Mouse (Mus musculus): ENCODE results near the gene Cyp27a1.
A peak's percentile ranks its signal among the peaks of the same experiment; 100 is the strongest.

Gene Cyp27a1

GRCm38 (mm10) chr1:74713099-74713858, at the start of gene Cyp27a1:
Cyp27a1 (plus strand) TSS chr1:74713574.
- DNase-seq (ENCODE audit: low spot score in 2 of 2) = peak in 1 of 2 experiments; percentile 28

GRCm38 (mm10) chr1:74665153-74665552, 48.2 kb upstream of the Cyp27a1 start:
- DNase-seq (ENCODE audit: low spot score in 2 of 2) = no peak

GRCm38 (mm10) chr1:74668371-74668770, 45.0 kb upstream of the Cyp27a1 start:
- no peak for DNase-seq (ENCODE audit: low spot score in 2 of 2)

- DNase-seq (ENCODE audit: low spot score in 2 of 2) = no peak
These were observed 40.6 kb upstream of the Cyp27a1 start for GRCm38 (mm10) chr1:74672731-74673130.

GRCm38 (mm10) chr1:74676863-74677262, 36.5 kb upstream of the Cyp27a1 start:
- DNase-seq (ENCODE audit: low spot score in 2 of 2) = no peak

- no peak for DNase-seq (ENCODE audit: low spot score in 2 of 2)
These were observed 35.5 kb upstream of the Cyp27a1 start for GRCm38 (mm10) chr1:74677843-74678242.

GRCm38 (mm10) chr1:74687131-74687530, 26.2 kb upstream of the Cyp27a1 start:
- DNase-seq (ENCODE audit: low spot score in 2 of 2) = no peak

- DNase-seq (ENCODE audit: low spot score in 2 of 2) = no peak
These were observed 19.3 kb upstream of the Cyp27a1 start for GRCm38 (mm10) chr1:74693891-74694583.

- DNase-seq (ENCODE audit: low spot score in 2 of 2) = no peak
These were observed 17.5 kb upstream of the Cyp27a1 start for GRCm38 (mm10) chr1:74695836-74696235.

GRCm38 (mm10) chr1:74697416-74697815, 16.0 kb upstream of the Cyp27a1 start:
- DNase-seq (ENCODE audit: low spot score in 2 of 2) = no peak

- DNase-seq (ENCODE audit: low spot score in 2 of 2) = no peak
These were observed 15.0 kb upstream of the Cyp27a1 start for GRCm38 (mm10) chr1:74698353-74698752.

- no peak for DNase-seq (ENCODE audit: low spot score in 2 of 2)
These were observed 14.6 kb upstream of the Cyp27a1 start for GRCm38 (mm10) chr1:74698791-74699190.

GRCm38 (mm10) chr1:74702142-74702553, 11.2 kb upstream of the Cyp27a1 start:
- no peak for DNase-seq (ENCODE audit: low spot score in 2 of 2)

- DNase-seq (ENCODE audit: low spot score in 2 of 2) = no peak
These were observed 9.2 kb upstream of the Cyp27a1 start for GRCm38 (mm10) chr1:74704156-74704555.

GRCm38 (mm10) chr1:74705016-74705415, 8.4 kb upstream of the Cyp27a1 start:
- no peak for DNase-seq (ENCODE audit: low spot score in 2 of 2)

- DNase-seq (ENCODE audit: low spot score in 2 of 2) = no peak
These were observed 3.8 kb upstream of the Cyp27a1 start for GRCm38 (mm10) chr1:74709566-74709965.

GRCm38 (mm10) chr1:74712046-74712445, 1.3 kb upstream of the Cyp27a1 start:
- DNase-seq (ENCODE audit: low spot score in 2 of 2) = no peak

- no peak for DNase-seq (ENCODE audit: low spot score in 2 of 2)
These were observed 794 bp upstream of the Cyp27a1 start for GRCm38 (mm10) chr1:74712461-74713098.

GRCm38 (mm10) chr1:74713859-74714730, 721 bp downstream of the Cyp27a1 start:
- no peak for DNase-seq (ENCODE audit: low spot score in 2 of 2)

GRCm38 (mm10) chr1:74714967-74715366, 1.6 kb downstream of the Cyp27a1 start:
- no peak for DNase-seq (ENCODE audit: low spot score in 2 of 2)

- no peak for DNase-seq (ENCODE audit: low spot score in 2 of 2)
These were observed 2.1 kb downstream of the Cyp27a1 start for GRCm38 (mm10) chr1:74715468-74715867.

- DNase-seq (ENCODE audit: low spot score in 2 of 2) = no peak
These were observed 2.5 kb downstream of the Cyp27a1 start for GRCm38 (mm10) chr1:74715886-74716285.
